Mouse (Mus musculus) skeletal muscle tissue, adult 2 months (tissue): Measurements from ENCODE around the gene Znhit2.

Experiments used
- DNase-seq: peaks from one replicate; pipeline ENCODE4 v3.0.0-alpha.2; 2012; ENCODE audit warnings: low read depth, low spot score

Znhit2 gene

GRCm38 (mm10) chr19:6046294-6047153 is 14.5 kb upstream of the Znhit2 start, which contains the start of gene Syvn1:
TSS of gene Syvn1 (plus strand) at chr19:6046576.
- peak; percentile 90 for DNase-seq

- no peak for DNase-seq
Observed at GRCm38 (mm10) chr19:6047154-6047898, 13.7 kb upstream of the Znhit2 start.

- no peak for DNase-seq
Observed at GRCm38 (mm10) chr19:6047899-6048166, 13.2 kb upstream of the Znhit2 start.

- DNase-seq, result no peak
Observed at GRCm38 (mm10) chr19:6048681-6049410, 12.1 kb upstream of the Znhit2 start.

GRCm38 (mm10) chr19:6052516-6052915 is 8.5 kb upstream of the Znhit2 start:
- no peak for DNase-seq

- DNase-seq, result no peak
Observed at GRCm38 (mm10) chr19:6054296-6054695, 6.7 kb upstream of the Znhit2 start.

- DNase-seq, result no peak
Observed at GRCm38 (mm10) chr19:6056696-6057095, 4.3 kb upstream of the Znhit2 start.

- peak; percentile 99 for DNase-seq
Observed at GRCm38 (mm10) chr19:6057313-6058096, 3.5 kb upstream of the Znhit2 start, which contains the start of the genes Mrpl49 and Fau. TSS of gene Mrpl49 (minus strand) at chr19:6057785. TSS of gene Fau (plus strand) at chr19:6057844.

GRCm38 (mm10) chr19:6058513-6058912 is 2.5 kb upstream of the Znhit2 start:
- DNase-seq, result no peak

- no peak for DNase-seq
Observed at GRCm38 (mm10) chr19:6058966-6059365, 2.0 kb upstream of the Znhit2 start.

GRCm38 (mm10) chr19:6061641-6062302 is 780 bp downstream of the Znhit2 start:
- DNase-seq, result no peak

- DNase-seq, result no peak
Observed at GRCm38 (mm10) chr19:6062418-6062817, 1.4 kb downstream of the Znhit2 start.

- DNase-seq, result no peak
Observed at GRCm38 (mm10) chr19:6063081-6063480, 2.1 kb downstream of the Znhit2 start.

- no peak for DNase-seq
Observed at GRCm38 (mm10) chr19:6066571-6066970, 5.6 kb downstream of the Znhit2 start.

GRCm38 (mm10) chr19:6067011-6067723 is 6.2 kb downstream of the Znhit2 start:
- peak; percentile 69 for DNase-seq

- peak; percentile 82 for DNase-seq
Observed at GRCm38 (mm10) chr19:6067724-6068415, 6.9 kb downstream of the Znhit2 start, which contains the start of gene Tm7sf2. TSS of gene Tm7sf2 (minus strand) at chr19:6068373.

GRCm38 (mm10) chr19:6068951-6069350 is 8.0 kb downstream of the Znhit2 start:
- DNase-seq, result no peak

GRCm38 (mm10) chr19:6069851-6070250 is 8.9 kb downstream of the Znhit2 start:
- DNase-seq, result no peak

GRCm38 (mm10) chr19:6070571-6071250 is 9.7 kb downstream of the Znhit2 start:
- DNase-seq, result no peak
